Mouse (Mus musculus) midbrain, embryonic 16.5 days (tissue): Measurements from ENCODE around the gene Brsk1. TPM values are rescaled to one million over a fixed set of nuclear protein-coding genes. Genes with fewer than 3 reads are reported as not detected.

Source experiments
- ATAC-seq: fragments of 200-750 bp; cut with Nextera tagmentation; 2 replicates; pipeline ENCODE4 v1.8.0; 2017; ENCODE audit warnings: moderate TSS enrichment
- H3K27ac ChIP-seq: fragments of 300-500 bp; sonication (generic); 2 replicates; pipeline ENCODE4 v1.5.1; 2014; ENCODE audit warnings: mild to moderate bottlenecking, low read length, mixed read lengths
- H3K27me3 ChIP-seq: fragments of 300-500 bp; sonication (generic); 2 replicates; pipeline ENCODE4 v1.6.1; 2014; ENCODE audit warnings: low read depth, low read length, mixed read lengths; ENCODE audit not compliant: control insufficient read depth, insufficient read depth
- H3K36me3 ChIP-seq: fragments of 300-500 bp; sonication (generic); 2 replicates; pipeline ENCODE4 v1.6.1; 2014; ENCODE audit warnings: mild to moderate bottlenecking, low read length, moderate library complexity, mixed read lengths; ENCODE audit not compliant: control insufficient read depth, insufficient read depth
- H3K4me1 ChIP-seq: fragments of 300-500 bp; sonication (generic); 2 replicates; pipeline ENCODE4 v1.6.1; 2014; ENCODE audit warnings: mild to moderate bottlenecking, low read length, mixed read lengths; ENCODE audit not compliant: control insufficient read depth, insufficient read depth
- H3K4me2 ChIP-seq: fragments of 300-500 bp; sonication (generic); 2 replicates; pipeline ENCODE4 v1.6.1; 2014; ENCODE audit warnings: mild to moderate bottlenecking, low read length, mixed read lengths
- H3K4me3 ChIP-seq: fragments of 300-500 bp; sonication (generic); 2 replicates; pipeline ENCODE4 v1.5.1; 2014; ENCODE audit warnings: low read depth, mild to moderate bottlenecking, low read length, moderate library complexity, mixed read lengths
- H3K9ac ChIP-seq: fragments of 300-500 bp; sonication (generic); 2 replicates; pipeline ENCODE4 v1.6.1; 2014; ENCODE audit warnings: low read depth, low read length, mixed read lengths
- H3K9me3 ChIP-seq: fragments of 300-500 bp; sonication (generic); replicated peaks from 2 replicates; pipeline ENCODE4 v1.6.1; 2014; ENCODE audit warnings: mild to moderate bottlenecking, low read length, mixed read lengths; ENCODE audit not compliant: control insufficient read depth, poor library complexity, severe bottlenecking
- WGBS: fragments of 180-500 bp; shearing (Covaris S2); extraction: QIAGEN DNeasy Blood & Tissue Kit; methylation state at CpG from one replicate; pipeline ENCODE4 v1.1.7; 2014; 5-methylcytosine and 5-hydroxymethylcytosine counted together
- polyA plus RNA-seq: library from polyadenylated mRNA; unstranded; fragments of >200 nt; fragmentation: Nextera tagmentation; extraction: Ambion mirVana; gene quantifications from 2 replicates; pipeline ENCODE4 v1.2.1, GENCODE M21; 2015

Gene Brsk1
- polyA plus RNA-seq, 1 experiment from 2014 or later = 7.5 TPM

DNA sequence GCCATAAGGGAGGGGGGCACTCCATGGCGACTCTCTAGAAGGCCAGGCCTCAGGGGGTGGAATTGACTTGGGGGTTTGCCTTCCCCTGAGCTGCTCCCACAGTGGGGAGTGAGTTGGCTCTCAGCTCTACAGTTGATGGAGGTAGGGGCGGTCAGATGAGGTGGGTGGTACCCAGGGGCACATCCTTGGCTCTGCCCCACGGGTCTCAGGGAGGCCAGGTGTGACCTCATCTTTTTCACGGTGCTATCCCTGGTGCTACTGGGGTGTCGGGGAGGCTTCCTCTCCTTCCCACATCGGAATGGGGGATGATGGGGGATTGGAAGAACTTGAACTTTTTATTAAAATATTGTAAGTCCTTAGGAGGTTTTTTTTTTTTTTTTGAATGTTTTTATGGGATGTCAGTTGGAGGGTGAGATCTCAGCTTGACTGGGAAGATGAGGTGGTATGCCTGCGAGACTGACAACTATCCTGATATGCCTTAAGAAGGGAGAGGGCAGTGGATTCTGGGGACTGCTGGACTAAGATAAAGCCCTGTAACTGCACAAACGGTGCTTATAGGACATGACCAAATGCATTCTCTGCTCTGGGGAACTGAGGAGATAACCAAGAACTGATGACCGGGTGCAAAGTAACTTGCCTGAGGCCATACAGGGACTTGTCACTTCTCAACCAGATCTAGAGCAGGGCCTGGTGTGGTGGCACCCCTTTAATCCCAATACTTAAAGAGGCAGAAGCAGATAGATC is 56.9 kb downstream of the Brsk1 start:
- 77% methylated on average over 9 of the region's 9 CpGs for WGBS
- no peaks in the 10 kb centered on the region for H3K9me3 ChIP-seq
- H3K4me1 ChIP-seq = peaks cover 10% of the 10 kb centered on the region
- H3K4me2 ChIP-seq = no peak overlapping the region
- no peak overlapping the region for H3K27ac ChIP-seq
- no peak for ATAC-seq
- H3K36me3 ChIP-seq = peaks cover 10% of the 10 kb centered on the region
- no peak overlapping the region for H3K9ac ChIP-seq
- H3K4me3 ChIP-seq = no peak overlapping the region
- H3K27me3 ChIP-seq = no peaks in the 10 kb centered on the region

DNA sequence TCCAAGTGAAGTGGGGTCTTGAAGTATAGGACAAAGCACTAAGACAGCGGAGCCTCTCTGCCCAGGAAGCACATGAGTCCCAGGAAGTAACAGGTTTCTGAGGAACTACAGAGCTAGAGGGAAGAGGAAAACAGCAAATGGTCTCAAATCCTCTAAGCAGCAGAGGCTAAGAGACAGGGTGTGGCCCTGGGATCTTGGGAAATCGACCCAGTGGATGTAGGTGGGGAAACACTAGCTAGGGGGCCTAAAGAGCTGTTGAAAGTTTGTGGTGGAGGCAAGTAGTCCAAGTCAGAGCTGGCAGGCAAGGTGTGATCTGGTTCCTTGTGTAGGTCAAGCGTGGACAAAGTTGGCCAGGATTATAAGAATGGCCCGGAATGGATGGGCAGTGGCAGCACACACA is 57.9 kb downstream of the Brsk1 start:
- WGBS = 85% methylated on average over 4 of the region's 4 CpGs
- H3K36me3 ChIP-seq = peaks cover 10% of the 10 kb centered on the region
- H3K4me2 ChIP-seq = no peak overlapping the region
- peaks cover 14% of the 10 kb centered on the region for H3K4me1 ChIP-seq
- H3K27me3 ChIP-seq = no peaks in the 10 kb centered on the region
- no peak for ATAC-seq
- no peak overlapping the region for H3K9ac ChIP-seq
- H3K9me3 ChIP-seq = no peaks in the 10 kb centered on the region
- no peak overlapping the region for H3K27ac ChIP-seq
- H3K4me3 ChIP-seq = no peak overlapping the region

DNA sequence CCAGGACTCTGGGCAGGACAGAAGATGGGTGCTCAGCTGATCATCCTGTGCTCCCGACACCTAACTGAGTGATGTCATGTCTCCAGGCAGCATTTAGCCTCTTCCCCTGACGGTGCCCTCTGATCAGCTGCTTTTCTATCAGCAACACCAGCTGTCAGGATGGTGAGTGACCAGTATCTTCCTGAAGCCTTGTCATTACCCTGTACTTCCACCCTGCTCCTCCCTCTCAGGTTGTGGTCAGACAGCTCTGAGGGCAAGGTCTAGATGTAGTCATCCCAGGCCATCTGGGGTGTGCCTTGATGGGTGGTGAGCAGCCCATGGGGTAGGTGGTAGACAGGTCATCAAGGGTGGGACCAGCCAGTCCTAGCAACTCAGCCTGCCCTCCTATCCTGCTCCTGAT is 58.8 kb downstream of the Brsk1 start:
- Histone ChIP-seq H3K27me3 (no peaks in the 10 kb centered on the region), H3K9me3 (no peaks in the 10 kb centered on the region), H3K36me3 (peaks cover 10% of the 10 kb centered on the region), H3K27ac (no peak overlapping the region), H3K9ac (no peak overlapping the region), H3K4me1 (peaks cover 15% of the 10 kb centered on the region), H3K4me2 (no peak overlapping the region), H3K4me3 (no peak overlapping the region)
- ATAC-seq = no peak
- WGBS = 94% methylated on average over 2 of the region's 2 CpGs

DNA sequence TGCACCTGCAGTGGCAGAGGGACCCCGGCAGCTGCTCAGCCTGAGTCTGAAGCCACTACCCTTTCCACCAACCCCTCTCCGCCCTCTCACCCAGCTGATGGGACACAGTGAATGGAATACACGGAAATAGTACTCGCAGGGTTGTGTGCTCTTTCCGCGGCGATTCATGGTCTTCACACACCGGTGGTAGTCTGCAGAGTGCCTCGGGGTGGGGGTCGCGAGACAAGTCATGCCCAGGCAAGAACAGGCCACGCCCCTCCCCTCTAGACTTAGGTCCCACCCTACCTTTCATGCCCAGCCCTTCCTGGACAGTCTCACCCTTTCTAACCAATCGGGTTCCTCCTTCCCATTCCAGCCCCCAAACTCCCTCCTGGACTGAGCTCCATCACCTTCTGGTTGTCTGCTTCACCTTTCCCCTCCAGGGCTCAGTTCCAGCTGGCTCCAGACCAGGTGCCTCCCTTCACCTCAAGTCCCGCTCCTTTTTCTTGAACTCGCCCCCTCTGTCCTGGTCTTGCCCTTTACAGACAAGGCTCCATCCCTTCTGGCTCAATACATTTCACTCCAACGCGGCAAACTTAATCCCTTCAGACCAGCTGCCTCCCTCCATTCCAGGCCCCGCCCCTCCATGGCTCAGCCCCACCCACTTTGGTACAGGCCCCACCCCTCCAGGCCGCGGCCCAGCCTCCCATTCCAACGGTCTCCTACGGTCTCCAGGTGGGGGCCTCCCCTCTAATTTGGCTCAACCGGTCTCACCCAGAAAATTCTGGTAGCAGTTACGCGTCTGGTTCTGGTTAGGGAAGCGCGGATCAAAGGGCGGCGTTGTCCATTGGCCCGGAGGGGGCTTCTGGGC is 61.8 kb downstream of the Brsk1 start:
- Histone ChIP-seq H3K36me3 (no peaks in the 10 kb centered on the region), H3K4me2 (peak overlapping the region; percentile 73), H3K4me3 (peak overlapping the region; percentile 40), H3K9ac (peak overlapping the region; percentile 49), H3K9me3 (no peaks in the 10 kb centered on the region), H3K27me3 (no peaks in the 10 kb centered on the region), H3K27ac (no peak overlapping the region), H3K4me1 (peaks cover 15% of the 10 kb centered on the region)
- 2% methylated on average over 30 of the region's 30 CpGs for WGBS
- peak; percentile 69 for ATAC-seq

DNA sequence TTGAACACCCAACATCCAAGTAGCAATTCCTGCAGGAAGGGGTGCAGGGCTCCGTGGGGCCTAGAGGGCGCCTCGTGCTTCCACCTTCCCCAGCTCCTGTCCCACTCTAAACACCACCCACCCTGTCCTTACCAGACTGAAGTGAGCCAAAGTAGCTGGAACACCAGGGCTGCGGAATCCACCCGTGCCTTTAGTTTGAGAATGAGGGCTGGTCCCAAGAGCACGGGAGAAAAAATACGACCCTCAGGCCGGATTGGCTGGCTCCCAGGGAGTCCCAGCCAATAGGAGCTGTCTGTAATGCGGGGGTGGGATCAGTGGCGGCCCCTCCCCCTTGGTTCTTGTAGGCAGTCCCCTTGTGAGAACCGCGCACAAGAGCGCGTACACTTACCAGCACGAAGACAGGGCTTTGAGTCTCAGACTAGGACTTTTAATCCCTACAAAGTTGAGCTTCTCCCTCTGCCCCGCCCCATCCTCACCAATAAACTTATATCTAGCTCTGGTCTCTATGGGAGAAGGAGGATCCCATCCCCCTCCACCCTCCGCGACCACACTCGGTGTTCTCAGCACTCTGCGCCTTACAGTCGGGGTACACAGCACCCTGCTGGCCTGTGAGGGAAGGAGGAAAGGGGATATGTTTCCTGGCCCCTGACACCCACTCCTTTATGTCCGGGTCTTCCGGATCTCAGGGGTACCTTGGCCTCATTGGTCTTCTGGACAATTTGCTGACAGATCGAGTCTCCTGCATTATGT is 62.6 kb downstream of the Brsk1 start, which contains the start of gene Cox6b2:
Cox6b2 (minus strand) TSS at position 274 of the 750 bp plus-strand sequence.
- WGBS = 3% methylated on average over 24 of the region's 24 CpGs
- peak; percentile 93 for ATAC-seq
- no peak within 1 kb of the TSS for H3K27ac ChIP-seq

DNA sequence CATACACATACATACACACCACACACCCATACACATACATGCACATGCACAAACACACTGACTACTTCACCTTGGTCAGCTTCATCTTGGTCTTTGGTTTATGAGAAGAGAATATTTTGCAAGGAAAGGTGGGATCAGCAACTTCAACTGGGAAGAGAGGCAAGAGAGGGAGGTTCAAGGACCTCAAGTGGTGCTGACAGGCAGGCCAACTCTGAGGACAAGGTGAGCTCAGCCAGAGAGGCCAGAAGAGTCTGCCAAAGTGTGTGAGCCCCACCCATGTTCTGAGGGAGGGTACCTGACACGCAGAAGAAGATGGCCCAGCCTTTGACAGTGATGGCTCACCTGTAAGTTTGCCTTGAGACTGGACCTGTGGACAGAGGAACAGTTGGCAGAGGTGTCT is 69.3 kb downstream of the Brsk1 start:
- WGBS = 53% methylated on average over 1 of the region's 1 CpGs
- H3K36me3 ChIP-seq = no peaks in the 10 kb centered on the region
- no peak overlapping the region for H3K27ac ChIP-seq
- H3K9ac ChIP-seq = no peak overlapping the region
- no peaks in the 10 kb centered on the region for H3K4me1 ChIP-seq
- H3K27me3 ChIP-seq = no peaks in the 10 kb centered on the region
- H3K4me3 ChIP-seq = no peak overlapping the region
- H3K4me2 ChIP-seq = no peak overlapping the region
- no peaks in the 10 kb centered on the region for H3K9me3 ChIP-seq
- ATAC-seq = no peak

More for the DNA sequence above, 62.6 kb downstream of the Brsk1 start, which contains the start of gene Cox6b2:
- H3K9ac ChIP-seq = peak within 1 kb of the TSS; percentile 49
- H3K36me3 ChIP-seq = no peaks in the 10 kb centered on the region
- H3K4me1 ChIP-seq = peaks cover 15% of the 10 kb centered on the region
- H3K9me3 ChIP-seq = no peaks in the 10 kb centered on the region
- no peaks in the 10 kb centered on the region for H3K27me3 ChIP-seq
- H3K4me3 ChIP-seq = peak within 1 kb of the TSS; percentile 40
- peak within 1 kb of the TSS; percentile 73 for H3K4me2 ChIP-seq

DNA sequence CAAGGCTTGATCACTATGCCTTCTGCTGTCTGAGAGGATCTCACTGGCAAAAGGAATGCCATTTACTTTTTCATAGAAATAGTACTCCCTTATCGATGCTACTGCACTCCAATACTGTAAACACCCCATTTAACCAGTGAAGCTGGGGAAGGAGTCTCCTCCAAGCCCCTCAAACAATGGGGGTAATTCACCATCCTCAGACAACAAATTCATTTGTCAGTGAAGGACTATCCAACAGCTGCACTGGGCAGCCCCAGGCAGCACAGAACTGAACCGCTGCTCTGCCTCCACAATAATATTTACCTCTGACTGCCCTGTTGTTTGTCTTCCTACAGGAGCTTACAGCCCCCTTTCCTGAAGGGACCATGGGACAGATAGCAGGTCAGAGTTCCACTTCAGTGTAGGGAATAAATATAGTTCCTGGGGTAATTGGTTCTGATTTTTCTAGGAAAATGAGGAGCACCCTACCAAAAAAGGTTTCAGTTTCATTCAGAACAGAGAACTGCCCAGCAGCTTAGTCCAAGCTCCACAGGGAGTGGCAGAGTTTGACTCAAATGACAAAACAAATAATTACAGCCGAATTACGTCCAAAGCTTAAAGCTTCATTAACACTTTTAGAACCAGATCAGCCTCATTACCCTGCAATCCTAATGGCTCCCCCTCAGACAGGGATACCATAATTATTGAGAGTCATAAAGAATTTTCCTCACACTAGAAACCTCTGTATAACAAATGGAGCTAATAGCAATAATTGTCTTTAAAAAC is 74.7 kb downstream of the Brsk1 start:
- Histone ChIP-seq H3K36me3 (no peaks in the 10 kb centered on the region), H3K4me2 (no peak overlapping the region), H3K4me1 (no peaks in the 10 kb centered on the region), H3K4me3 (no peak overlapping the region), H3K9ac (no peak overlapping the region), H3K27me3 (no peaks in the 10 kb centered on the region), H3K27ac (no peak overlapping the region), H3K9me3 (no peaks in the 10 kb centered on the region)
- ATAC-seq = no peak
- WGBS = 11% methylated on average over 4 of the region's 4 CpGs
